Mouse (Mus musculus) cerebellum, adult (tissue): ENCODE measurements around the gene Hoxa11.
A peak's percentile ranks its signal among the peaks of the same experiment; 100 is the strongest.

Experiments used
- ATAC-seq: cut with Nextera tagmentation; 2 replicates; pipeline ENCODE4 v1.9.2; 2017; ENCODE audit warnings: mild to moderate bottlenecking, moderate library complexity, mixed read lengths; ENCODE audit not compliant: insufficient number of reproducible peaks, low FRiP score, low TSS enrichment

The Hoxa11 gene

DNA sequence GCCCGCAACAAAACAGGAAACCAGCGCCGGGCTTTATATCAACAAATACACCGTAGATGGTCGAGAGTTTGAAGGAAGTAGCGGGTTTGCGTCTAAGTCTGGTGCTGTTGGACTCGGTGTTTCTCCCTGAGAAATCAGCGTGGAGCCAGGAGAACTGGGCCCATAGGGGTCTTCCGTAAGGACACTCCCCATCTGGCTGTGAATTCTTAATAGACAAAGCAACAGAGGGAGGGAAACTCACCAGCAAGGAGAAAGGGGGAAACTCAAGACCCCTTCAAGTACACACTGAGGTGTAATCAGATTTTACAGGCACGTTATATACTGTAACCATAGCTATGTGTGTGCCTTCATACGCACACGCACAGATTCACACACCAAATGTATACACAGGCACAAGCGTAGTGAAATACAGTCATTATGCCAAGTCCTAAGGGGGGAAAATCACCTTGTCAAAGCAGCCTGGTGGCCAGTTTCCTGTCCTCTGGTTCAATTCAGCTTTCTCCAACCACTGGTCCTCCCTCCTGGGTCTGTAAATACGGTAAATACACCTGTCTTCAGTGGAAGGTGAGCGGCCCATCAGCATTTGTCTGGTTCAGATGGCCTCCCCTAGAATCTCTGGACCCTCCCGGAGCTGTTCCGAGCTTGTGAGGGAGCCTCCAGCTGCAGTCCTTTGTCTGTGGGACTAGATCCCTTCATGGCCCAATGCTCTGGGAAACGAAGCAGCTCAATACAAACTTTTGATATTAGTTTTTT lies 20.5 kb upstream of the Hoxa11 start:
- ATAC-seq, result no peak

- no peak for ATAC-seq
These were observed 19.8 kb upstream of the Hoxa11 start for GRCm38 (mm10) chr6:52265306-52265912.

DNA sequence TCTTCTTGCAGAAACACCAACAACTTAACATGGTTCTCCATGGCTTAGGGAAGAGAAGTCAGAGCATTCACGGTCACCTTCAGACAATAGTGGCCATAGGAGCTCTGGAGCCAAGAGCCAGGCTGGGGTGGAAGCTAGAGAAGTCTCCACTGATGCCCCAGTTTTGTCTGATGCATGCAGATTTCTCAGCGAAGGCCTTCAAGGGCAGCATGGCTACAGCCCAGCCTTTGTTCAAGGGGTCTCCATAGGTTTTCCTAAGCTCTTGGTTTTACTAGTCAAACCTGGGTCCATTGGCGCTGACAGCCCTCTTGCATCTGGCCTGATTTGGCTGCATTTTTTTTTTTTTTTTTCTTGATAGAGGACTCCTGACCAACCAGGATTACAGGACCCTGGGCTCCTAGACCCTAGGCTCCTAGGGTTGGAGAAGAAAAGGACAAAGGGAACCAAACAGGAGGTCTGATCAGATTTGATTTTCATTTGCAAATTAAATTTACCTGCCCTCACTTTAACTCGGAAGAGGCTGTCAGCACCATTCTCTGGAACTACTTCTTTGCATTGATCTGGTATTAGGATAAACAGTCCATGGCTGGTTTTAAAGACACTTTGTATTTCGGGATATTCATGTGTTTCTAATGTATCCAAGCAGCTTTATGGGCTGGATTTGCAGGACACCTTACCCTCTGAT lies 18.6 kb upstream of the Hoxa11 start:
- ATAC-seq, result no peak

DNA sequence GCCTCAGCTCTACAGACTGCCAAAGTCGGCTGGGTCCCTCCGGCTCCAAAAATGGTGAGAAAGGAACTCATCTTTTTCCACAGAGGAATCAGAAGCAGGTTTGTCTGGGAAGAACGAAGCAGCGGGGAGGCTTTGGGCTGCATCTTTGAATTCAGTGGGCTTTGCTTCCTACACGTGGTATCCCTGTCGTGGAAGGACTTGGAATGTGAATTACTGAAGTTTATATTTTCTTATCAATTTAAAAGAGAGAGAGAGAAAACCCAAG lies 17.6 kb upstream of the Hoxa11 start:
- ATAC-seq, result no peak

DNA sequence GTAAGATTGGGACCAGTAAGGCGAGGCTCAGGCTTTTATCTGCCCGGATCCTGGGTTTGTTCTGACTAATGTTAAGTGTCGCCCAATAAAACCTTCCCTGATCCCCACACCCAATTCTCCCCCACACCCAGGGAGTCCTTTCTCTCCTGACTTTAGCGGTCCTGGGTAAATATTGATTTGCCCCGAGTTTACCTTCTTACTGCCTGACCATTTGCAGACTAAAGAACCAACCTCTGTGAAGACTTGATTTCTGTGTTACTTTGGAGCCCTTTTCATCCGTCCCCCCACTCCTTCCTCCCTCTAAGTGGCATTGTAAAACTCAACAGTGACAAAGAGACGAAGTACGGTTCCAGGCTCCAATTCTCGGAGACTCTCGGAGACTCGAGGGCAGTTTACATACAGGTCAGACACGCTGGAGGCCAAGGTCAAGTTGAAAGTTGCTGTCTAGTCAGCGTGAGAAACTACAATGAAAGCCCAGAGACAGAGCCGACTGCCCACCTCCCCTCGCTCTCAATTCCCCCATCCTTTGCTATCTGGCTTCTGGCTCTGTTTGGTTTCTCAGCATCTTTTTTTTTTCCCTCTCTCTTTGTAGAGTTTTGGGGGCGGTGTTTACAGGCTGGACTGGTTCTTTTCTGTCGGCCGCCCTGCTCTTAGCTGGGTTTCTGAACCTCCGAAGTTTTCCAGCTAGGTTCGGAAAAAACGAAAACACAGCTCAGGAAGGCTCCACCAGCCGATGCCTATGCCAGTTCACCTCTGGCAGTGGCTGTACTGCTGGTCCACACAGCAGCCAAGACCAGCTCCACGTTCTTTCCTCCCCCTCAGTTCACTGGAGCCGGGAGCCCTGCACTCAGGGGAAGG lies 17.1 kb upstream of the Hoxa11 start:
- ATAC-seq, result no peak

DNA sequence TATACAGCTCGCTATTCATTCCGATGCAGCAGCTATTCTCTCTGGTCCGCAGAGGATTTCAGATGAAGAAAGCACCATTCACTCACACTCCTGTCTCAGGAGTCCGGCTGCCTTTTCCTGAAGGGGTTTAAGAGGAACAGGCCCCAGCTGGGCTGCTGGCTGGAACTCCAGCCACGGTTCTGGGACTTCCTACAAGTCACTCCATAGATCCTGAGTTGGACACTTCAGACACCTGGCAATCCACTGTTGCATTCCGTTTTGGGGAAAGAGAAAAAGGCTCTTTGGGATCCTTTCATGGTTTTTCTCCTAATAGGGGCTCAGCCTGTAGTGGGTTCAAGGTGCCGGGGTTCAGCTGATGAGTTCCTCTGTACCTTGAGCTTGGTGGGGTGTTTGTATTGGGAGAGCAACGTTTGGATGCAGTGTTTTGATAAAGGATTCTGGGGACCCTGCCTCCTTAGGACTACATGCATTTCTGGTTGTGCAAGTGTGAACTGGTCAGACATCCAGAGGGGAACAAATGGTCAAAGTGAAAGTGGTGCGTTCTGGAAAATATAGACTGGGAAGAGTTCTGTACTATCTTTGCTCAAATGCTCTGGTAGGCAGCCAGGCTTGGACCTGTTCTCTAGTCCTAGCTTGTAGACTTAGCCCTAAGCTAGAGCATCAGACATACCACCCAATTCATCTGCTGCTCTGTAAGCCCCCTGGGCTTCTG lies 16.3 kb upstream of the Hoxa11 start:
- ATAC-seq, result no peak

- no peak for ATAC-seq
These were observed 15.3 kb upstream of the Hoxa11 start, which contains the start of gene Hoxa13 for GRCm38 (mm10) chr6:52260654-52261575. Hoxa13 (minus strand) TSS chr6:52260880.

DNA sequence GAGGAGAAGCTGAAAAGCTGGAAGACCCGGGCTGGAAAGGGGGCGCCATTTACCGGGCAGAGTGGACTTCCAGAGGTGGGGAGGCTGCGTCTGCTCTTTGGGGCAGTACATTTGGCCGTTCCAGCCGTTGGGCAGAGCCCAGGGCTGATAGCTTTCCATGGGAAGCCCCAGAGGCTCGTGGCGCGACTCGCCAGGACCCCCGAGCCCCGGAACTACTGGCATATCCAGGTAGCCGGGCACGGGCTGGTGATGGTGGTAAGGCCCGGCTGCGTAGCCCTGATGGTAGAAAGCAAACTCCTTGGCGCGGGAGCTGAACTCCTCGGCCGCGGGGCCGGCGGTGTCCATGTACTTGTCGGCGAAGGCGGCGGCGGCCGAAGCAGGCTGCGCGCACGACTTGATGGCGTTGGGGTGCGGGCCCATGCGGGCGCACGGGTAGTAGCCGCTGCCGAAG lies 14.2 kb upstream of the Hoxa11 start:
- peak; percentile 15; the same call in 1 of the 2 replicates for ATAC-seq

- no peak for ATAC-seq
These were observed 13.6 kb upstream of the Hoxa11 start for GRCm38 (mm10) chr6:52259081-52259790.

DNA sequence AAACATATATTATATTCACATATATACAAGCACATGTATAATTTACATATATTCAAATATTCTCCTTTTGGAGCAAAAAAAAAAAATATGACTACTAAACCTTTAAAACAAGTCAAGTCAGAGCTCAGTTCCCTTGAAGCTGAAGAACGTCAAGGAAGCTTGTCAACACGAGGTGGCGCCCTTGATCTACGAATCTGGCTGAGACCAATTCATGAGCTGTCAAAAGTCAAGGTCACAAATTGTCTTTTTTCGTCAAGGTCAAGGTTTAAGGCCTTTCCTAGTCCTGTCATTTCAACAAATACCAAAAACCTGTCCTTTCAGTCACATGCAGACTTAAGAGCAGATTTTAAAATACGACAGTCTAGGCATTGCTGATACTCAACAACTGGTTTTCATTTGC lies 11.3 kb upstream of the Hoxa11 start:
- ATAC-seq, result no peak

GRCm38 (mm10) chr6:52253511-52254500 lies 8.2 kb upstream of the Hoxa11 start:
- no peak for ATAC-seq

- ATAC-seq, result no peak
These were observed 7.3 kb upstream of the Hoxa11 start for GRCm38 (mm10) chr6:52252775-52253376.

- no peak for ATAC-seq
These were observed 6.6 kb upstream of the Hoxa11 start for GRCm38 (mm10) chr6:52252016-52252774.

- no peak for ATAC-seq
These were observed 5.7 kb upstream of the Hoxa11 start for GRCm38 (mm10) chr6:52251177-52251879.

- no peak for ATAC-seq
These were observed 4.2 kb upstream of the Hoxa11 start for GRCm38 (mm10) chr6:52249826-52250225.

GRCm38 (mm10) chr6:52249415-52249738 lies 3.8 kb upstream of the Hoxa11 start:
- ATAC-seq, result no peak
